10 mouse cellular contexts compared by ENCODE assay signal in the genomic region with DNA sequence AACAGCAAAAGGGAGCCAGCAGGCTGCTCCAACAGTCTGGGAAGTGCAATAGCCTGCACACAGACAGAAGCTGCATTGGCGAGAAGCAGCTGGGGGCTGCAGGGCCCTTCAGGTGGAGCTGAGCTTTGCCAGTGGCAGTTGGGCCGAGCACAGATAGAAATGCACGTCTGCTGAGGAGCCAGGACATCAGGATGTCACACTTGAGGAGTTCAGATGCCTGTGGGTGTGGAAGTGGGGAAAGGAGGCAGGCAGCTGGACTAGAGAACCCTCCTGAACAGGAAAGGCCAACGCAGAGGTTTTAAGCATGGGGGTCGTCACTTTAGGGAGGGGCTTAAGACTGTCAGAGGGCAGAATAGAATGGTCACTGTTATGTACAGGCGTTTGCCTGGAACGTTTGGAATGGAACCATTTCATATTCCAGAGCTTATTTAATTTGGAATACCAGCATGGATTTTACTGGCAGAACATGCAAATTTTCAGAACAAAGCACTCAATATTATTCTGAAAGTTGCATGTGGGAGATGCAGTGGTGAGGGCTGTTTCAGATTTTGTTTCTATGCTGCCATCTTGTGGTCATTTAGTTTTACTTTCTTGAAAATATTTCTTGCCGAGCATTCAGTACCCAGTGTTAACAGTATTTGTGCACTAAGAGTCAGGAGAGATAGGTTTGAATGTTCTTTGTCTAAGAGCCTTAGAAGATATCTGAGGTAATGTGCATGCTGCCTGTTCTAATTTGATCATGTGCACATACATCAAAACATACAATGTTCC. TPM values are rescaled to one million over a fixed set of nuclear protein-coding genes. Genes with fewer than 3 reads are reported as not detected.
DNase-seq lines count a peak whose midpoint lies in the region; ATAC-seq and TF ChIP-seq lines count a peak whose summit lies in the region.
"Had no signal": no experiment of that assay in that cellular context is flagged by ENCODE, and none has a peak within 500 bp of the region (broad histone marks: within the 10 kb centered on the region; RNA-seq: fewer than 3 reads in every experiment).

No protein-coding gene starts in this region.

- WGBS in liver, adult 2 months, result 47% methylated on average over 8 of the region's 8 CpGs
- 40% methylated on average over 8 of the region's 8 CpGs for WGBS in heart, embryonic 11.5 days (ENCODE audit: insufficient replicate concordance)
- WGBS in midbrain, embryonic 13.5 days, result 45% methylated on average over 8 of the region's 8 CpGs

- H3K27me3 ChIP-seq in liver, adult 2 months (ENCODE audit: control insufficient read depth, insufficient read depth, low read length), result no peaks in the 10 kb centered on the region
- no peaks in the 10 kb centered on the region for H3K27me3 ChIP-seq in heart, embryonic 11.5 days (ENCODE audit: control insufficient read depth, insufficient read depth, low read length)
- no peaks in the 10 kb centered on the region for H3K27me3 ChIP-seq in midbrain, embryonic 13.5 days
- H3K27me3 ChIP-seq: embryonic facial prominence, embryonic 12.5 days had no signal

- H3K79me2 ChIP-seq in liver, adult 2 months (ENCODE audit: control insufficient read depth, insufficient read depth, low read length), result no peaks in the 10 kb centered on the region

- peak; percentile 30; the same call in 1 of the 2 replicates for TF ChIP-seq CTCF in liver, adult 2 months (IDR thresholded peaks at IDR 0.05; ENCODE audit: low read depth, low read length)

- ATAC-seq in heart, embryonic 11.5 days (replicated peaks; ENCODE audit: insufficient number of reproducible peaks, low FRiP score, low TSS enrichment), result no peak
- peak; percentile 74 for ATAC-seq in midbrain, embryonic 13.5 days

- peak; percentile 76 for DNase-seq in liver, adult 2 months (ENCODE audit: extremely low read depth, low read depth, low spot score)
- DNase-seq in liver, result no peak
- peak; percentile 83 for DNase-seq in brain, adult 2 months (ENCODE audit: low read depth, low spot score)
- no peak for DNase-seq in gastrocnemius, postnatal 4 days (ENCODE audit: low spot score in 2 of 2)
- no peak for DNase-seq in right cerebral cortex, postnatal 14 days
- no peak for DNase-seq in layer of hippocampus, adult 8-10 months (ENCODE audit: low spot score in 2 of 2)

- TF ChIP-seq POLR2A in liver, adult 2 months (IDR thresholded peaks at IDR 0.05; ENCODE audit: extremely low read depth, insufficient read depth, low read length), result no peak

- H3K4me1 ChIP-seq in liver, adult 2 months (ENCODE audit: control insufficient read depth, insufficient read depth, low read length), result no peaks in the 10 kb centered on the region
- H3K4me1 ChIP-seq in heart, embryonic 11.5 days (ENCODE audit: control insufficient read depth, insufficient read depth, low read length), result 0 out of 2 replicates have a peak, but pooled peaks cover 2% of the 10 kb centered on the region
- H3K4me1 ChIP-seq in midbrain, embryonic 13.5 days (replicated peaks), result peaks cover 4% of the 10 kb centered on the region

- H3K27ac ChIP-seq in liver, adult 2 months (replicated peaks; ENCODE audit: insufficient read depth, low read depth, low read length), result no peak overlapping the region
- no peak overlapping the region for H3K27ac ChIP-seq in heart, embryonic 11.5 days (ENCODE audit: low read depth, low read length)
- peak overlapping the region; percentile 44; the same call in 1 of the 2 replicates for H3K27ac ChIP-seq in midbrain, embryonic 13.5 days
- H3K27ac ChIP-seq: embryonic facial prominence, embryonic 12.5 days had no signal

- no peak overlapping the region; the same call in 1 of the 2 replicates for H3K4me2 ChIP-seq in heart, embryonic 11.5 days
- no peak overlapping the region for H3K4me2 ChIP-seq in midbrain, embryonic 13.5 days (replicated peaks)
- H3K4me2 ChIP-seq: embryonic facial prominence, embryonic 12.5 days had no signal

- no peak overlapping the region for H3K9ac ChIP-seq in liver, adult 2 months (ENCODE audit: low read depth, low read length)
- 0 out of 2 replicates have a peak overlapping the region, but pooled peaks have one; percentile 16 for H3K9ac ChIP-seq in heart, embryonic 11.5 days (ENCODE audit: low read depth, low read length)
- H3K9ac ChIP-seq in midbrain, embryonic 13.5 days (replicated peaks), result 0 out of 2 replicates have a peak overlapping the region, but pooled peaks have one; percentile 16
- H3K9ac ChIP-seq: embryonic facial prominence, embryonic 12.5 days had no signal

- peak overlapping the region; percentile 62; the same call in 1 of the 2 replicates for H3K4me3 ChIP-seq in liver, adult 2 months (ENCODE audit: insufficient read depth, low read depth, low read length)
- H3K4me3 ChIP-seq in heart, embryonic 11.5 days (ENCODE audit: low read depth, low read length), result no peak overlapping the region
- H3K4me3 ChIP-seq in midbrain, embryonic 13.5 days (replicated peaks), result no peak overlapping the region
- H3K4me3 ChIP-seq: embryonic facial prominence, embryonic 12.5 days had no signal

- H3K36me3 ChIP-seq in liver, adult 2 months (ENCODE audit: control insufficient read depth, insufficient read depth, low read length), result no peaks in the 10 kb centered on the region
- peaks cover 10% of the 10 kb centered on the region for H3K36me3 ChIP-seq in heart, embryonic 11.5 days (ENCODE audit: control insufficient read depth, insufficient read depth, low read length)
- H3K36me3 ChIP-seq in midbrain, embryonic 13.5 days, result peaks cover 43% of the 10 kb centered on the region

- H3K9me3 ChIP-seq in heart, embryonic 11.5 days (replicated peaks; ENCODE audit: control insufficient read depth, low read length), result no peaks in the 10 kb centered on the region; the same call in 1 of the 2 replicates
- H3K9me3 ChIP-seq in midbrain, embryonic 13.5 days, result peaks cover 4% of the 10 kb centered on the region; the same call in 1 of the 2 replicates
- H3K9me3 ChIP-seq: embryonic facial prominence, embryonic 12.5 days had no signal

RNA-seq across cellular contexts. Expression of a gene that starts 5.2 kb away (rescaled TPM):
- total RNA-seq in liver, adult 2 months (2014; rRNA removed), result 0.34 TPM in 1 of 2 replicates, not detected in the other
- polyA plus RNA-seq in liver, adult 2 months (2012; rRNA removed), result 0.02 TPM in 1 of 2 replicates, not detected in the other
- polyA plus RNA-seq in heart, embryonic 11.5 days (2014; fragmentation: Nextera tagmentation; extraction: Ambion mirVana), result not detected in 2 replicates
- polyA plus RNA-seq in midbrain, embryonic 13.5 days (2015; fragmentation: Nextera tagmentation; extraction: Ambion mirVana), result not detected in 2 replicates
- under 1 TPM; 0.31 to 0.32 TPM for total RNA-seq in gastrocnemius, postnatal 4 days (2021)
- under 1 TPM in 1 of 4 experiments, not detected in 3; 0.27 TPM for total RNA-seq in layer of hippocampus, adult 8-10 months (2022)
- polyA plus RNA-seq: neural tube, embryonic 11.5 days had no signal

RNA-seq across cellular contexts. Expression of a gene that starts 10.1 kb away (rescaled TPM):
- 1.6 and 1.8 TPM in 2 replicates for total RNA-seq in liver, adult 2 months (2014; rRNA removed)
- 0.62 and 0.80 TPM in 2 replicates for polyA plus RNA-seq in liver, adult 2 months (2012; rRNA removed)
- polyA plus RNA-seq in heart, embryonic 11.5 days (2014; fragmentation: Nextera tagmentation; extraction: Ambion mirVana), result 24.0 and 27.2 TPM in 2 replicates
- polyA plus RNA-seq in midbrain, embryonic 13.5 days (2015; fragmentation: Nextera tagmentation; extraction: Ambion mirVana), result 23.8 and 25.9 TPM in 2 replicates
- total RNA-seq in gastrocnemius, postnatal 4 days (2021), result 100 to 1,000 TPM; 107 to 109 TPM
- total RNA-seq in layer of hippocampus, adult 8-10 months (2022), result 10 to 100 TPM; 47.6 to 53.3 (median 48.4) TPM

RNA-seq across cellular contexts. Expression of a gene that starts 13.7 kb away (rescaled TPM):
- not detected in 2 replicates for total RNA-seq in liver, adult 2 months (2014; rRNA removed)
- not detected in 2 replicates for polyA plus RNA-seq in liver, adult 2 months (2012; rRNA removed)
- not detected in 2 replicates for polyA plus RNA-seq in heart, embryonic 11.5 days (2014; fragmentation: Nextera tagmentation; extraction: Ambion mirVana)
- polyA plus RNA-seq in midbrain, embryonic 13.5 days (2015; fragmentation: Nextera tagmentation; extraction: Ambion mirVana), result 0.14 and 0.22 TPM in 2 replicates
- 1 to 10 TPM in 1 of 2 experiments, under 1 TPM in 1; 0.29 to 1.1 TPM for total RNA-seq in gastrocnemius, postnatal 4 days (2021)
- total RNA-seq in layer of hippocampus, adult 8-10 months (2022), result 1 to 10 TPM in 3 of 4 experiments, under 1 TPM in 1; 0.55 to 1.3 (median 1.1) TPM

Comparison
In these comparisons a context has a peak if more than half of its experiments do, and no peak if none do; other contexts are left out.
1. DNase-seq: peak in liver, adult 2 months (single experiment) and brain, adult 2 months (single experiment); none in liver (single experiment), gastrocnemius, postnatal 4 days (0 of 2), right cerebral cortex, postnatal 14 days (single experiment) and layer of hippocampus, adult 8-10 months (0 of 2).
2. RNA of a gene that starts 10.1 kb away (total RNA-seq): 107 to 109 TPM in gastrocnemius, postnatal 4 days and 47.6 to 53.3 TPM in layer of hippocampus, adult 8-10 months; 1.6 to 1.8 TPM in liver, adult 2 months; every median in the first group is over 10 times any median in the second.